Mouse (Mus musculus): ENCODE data around the gene Ddx20. TPM values are rescaled to one million over a fixed set of nuclear protein-coding genes. Genes with fewer than 3 reads are reported as not detected.

Ddx20 gene
- total RNA-seq, 2 experiments from 2014 or later = 6.7 to 7.6 TPM

DNA sequence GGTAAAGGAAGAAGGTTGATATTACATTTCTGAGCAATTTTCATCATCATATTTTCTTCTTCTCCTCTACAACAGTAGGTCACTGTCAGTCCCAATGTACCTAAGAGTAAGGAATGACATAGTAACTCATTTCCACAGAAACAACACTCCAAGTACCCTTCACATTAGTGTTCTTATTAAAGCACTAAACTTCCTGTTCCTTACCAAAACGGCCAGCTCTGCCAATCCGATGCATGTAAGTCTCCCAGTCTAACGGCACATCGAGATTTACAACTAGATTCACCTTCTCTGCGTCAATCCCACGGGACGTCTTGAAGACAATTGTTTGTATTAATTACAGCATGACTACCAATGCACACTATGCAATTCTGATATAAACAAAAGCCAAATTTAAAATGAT lies 7.0 kb downstream of the Ddx20 start:
- no peak for DNase-seq
- intact Hi-C loops (cut with DNase I; ENCODE audit: low total_unique reads) = loop anchor here (5.0 kb wide), 1 partner anchor 272 kb away; no protein-coding TSS in a partner anchor

DNA sequence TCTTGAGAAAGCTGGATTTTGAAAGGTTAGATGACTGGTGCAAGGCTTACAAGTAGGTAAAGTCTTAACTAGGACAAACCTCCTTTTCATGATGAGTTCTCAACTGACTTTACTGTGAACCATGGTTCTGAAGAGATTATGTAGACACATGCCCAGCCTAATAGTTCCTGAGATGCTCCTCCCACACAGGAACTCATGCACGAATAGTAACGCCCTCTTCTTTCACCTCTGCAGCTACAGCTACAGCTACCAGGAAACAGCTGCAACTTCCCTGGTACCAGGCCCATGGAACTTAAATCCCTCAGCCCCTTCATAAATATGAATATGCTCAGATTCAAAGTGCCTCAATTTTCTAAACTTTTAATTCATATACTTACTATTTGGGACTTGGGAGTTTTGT lies 11.4 kb downstream of the Ddx20 start:
- intact Hi-C loops (cut with DNase I; ENCODE audit: low total_unique reads) = loop anchor here (2.0 kb wide), 1 partner anchor 223 kb away; no protein-coding TSS in a partner anchor
- no peak for DNase-seq

- DNase-seq = peak; percentile 35
- intact Hi-C loops (cut with DNase I; ENCODE audit: low total_unique reads) = loop anchor here (2.0 kb wide), 1 partner anchor 224 kb away; no protein-coding TSS in a partner anchor
Measured at GRCm38 (mm10) chr3:105674595-105675218, 12.7 kb downstream of the Ddx20 start.

DNA sequence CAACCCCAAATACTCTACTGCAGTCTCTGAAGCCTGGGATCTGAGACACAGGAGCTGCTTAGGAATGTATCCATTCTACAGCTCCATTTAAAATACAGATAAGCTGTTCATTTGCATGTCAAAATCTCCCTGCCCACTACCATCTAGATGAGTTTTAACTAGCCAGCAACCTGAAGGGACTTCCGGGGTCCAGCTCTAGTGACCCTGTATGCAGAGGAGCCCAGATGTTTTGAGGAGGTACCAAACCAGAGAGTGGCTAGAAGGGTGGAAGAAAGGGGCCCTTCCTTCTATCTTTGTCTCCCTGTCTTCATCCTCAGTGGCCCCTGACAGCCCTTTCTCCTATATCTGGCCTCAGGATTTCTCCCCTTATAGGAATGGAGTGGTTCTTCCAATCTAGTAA lies 16.6 kb downstream of the Ddx20 start:
- intact Hi-C loops (cut with DNase I; ENCODE audit: low total_unique reads) = no loop called here
- no peak for DNase-seq

GRCm38 (mm10) chr3:105669776-105670175 lies 17.6 kb downstream of the Ddx20 start:
- intact Hi-C loops (cut with DNase I; ENCODE audit: low total_unique reads) = no loop called here
- DNase-seq = no peak

DNA sequence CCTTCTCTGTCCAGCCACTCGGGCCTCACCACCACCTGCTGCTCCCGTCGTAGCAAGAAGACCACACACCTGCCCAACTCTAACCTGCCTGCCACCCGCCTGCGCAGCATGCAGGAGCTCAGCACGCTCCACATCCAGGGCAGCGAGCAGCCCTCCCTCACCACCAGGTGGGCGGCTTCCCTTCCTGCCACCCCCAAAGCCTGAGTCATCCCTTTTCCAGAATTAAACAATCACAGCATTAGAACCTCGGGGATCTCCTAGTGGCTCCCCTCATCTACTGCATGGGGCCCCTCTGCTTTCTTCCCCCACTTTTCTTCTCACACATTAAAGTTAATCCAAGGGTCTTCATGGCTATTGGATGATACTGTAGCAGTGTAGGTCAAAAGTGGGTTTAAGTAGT lies 19.2 kb downstream of the Ddx20 start:
- no peak for DNase-seq
- intact Hi-C loops (cut with DNase I; ENCODE audit: low total_unique reads) = no loop called here

- no peak for DNase-seq
- intact Hi-C loops (cut with DNase I; ENCODE audit: low total_unique reads) = no loop called here
Measured at GRCm38 (mm10) chr3:105666996-105667523, 20.3 kb downstream of the Ddx20 start.

DNA sequence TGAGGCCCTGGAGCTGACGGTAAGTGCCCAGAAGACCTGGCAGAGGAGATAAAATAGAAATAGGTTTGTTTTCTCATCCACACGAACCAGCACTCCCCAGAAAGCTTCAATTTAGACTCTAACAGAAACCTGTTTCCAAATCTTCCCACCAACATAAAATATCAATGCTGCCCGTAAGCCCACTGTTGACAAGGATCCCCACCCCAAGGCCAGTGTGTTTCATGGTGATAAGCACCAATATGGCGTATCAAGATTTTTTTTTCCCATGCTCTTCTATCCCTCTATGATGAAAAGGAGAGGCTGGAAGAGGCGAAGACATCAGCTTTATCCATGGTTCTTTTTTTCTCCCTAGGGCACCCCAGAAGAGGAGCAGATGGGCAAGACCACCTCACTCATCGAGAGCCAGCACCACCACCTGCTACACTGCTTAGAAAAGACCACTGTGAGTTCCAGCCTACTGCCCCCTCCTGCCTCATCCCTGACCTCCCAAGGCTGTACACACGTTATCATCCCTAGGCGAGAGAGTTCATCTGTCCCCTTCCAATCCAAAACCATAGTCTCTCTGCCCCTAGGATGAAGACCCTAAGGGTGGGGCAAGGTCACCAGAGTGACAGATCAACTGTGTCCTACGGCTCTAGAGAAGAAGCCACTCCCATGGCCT lies 22.1 kb downstream of the Ddx20 start:
- intact Hi-C loops (cut with DNase I; ENCODE audit: low total_unique reads) = no loop called here
- no peak for DNase-seq

- no peak for DNase-seq
- intact Hi-C loops (cut with DNase I; ENCODE audit: low total_unique reads) = no loop called here
Measured at GRCm38 (mm10) chr3:105663043-105663442, 24.3 kb downstream of the Ddx20 start.

- no peak for DNase-seq
- intact Hi-C loops (cut with DNase I; ENCODE audit: low total_unique reads) = no loop called here
Measured at GRCm38 (mm10) chr3:105660530-105660929, 26.8 kb downstream of the Ddx20 start.

DNA sequence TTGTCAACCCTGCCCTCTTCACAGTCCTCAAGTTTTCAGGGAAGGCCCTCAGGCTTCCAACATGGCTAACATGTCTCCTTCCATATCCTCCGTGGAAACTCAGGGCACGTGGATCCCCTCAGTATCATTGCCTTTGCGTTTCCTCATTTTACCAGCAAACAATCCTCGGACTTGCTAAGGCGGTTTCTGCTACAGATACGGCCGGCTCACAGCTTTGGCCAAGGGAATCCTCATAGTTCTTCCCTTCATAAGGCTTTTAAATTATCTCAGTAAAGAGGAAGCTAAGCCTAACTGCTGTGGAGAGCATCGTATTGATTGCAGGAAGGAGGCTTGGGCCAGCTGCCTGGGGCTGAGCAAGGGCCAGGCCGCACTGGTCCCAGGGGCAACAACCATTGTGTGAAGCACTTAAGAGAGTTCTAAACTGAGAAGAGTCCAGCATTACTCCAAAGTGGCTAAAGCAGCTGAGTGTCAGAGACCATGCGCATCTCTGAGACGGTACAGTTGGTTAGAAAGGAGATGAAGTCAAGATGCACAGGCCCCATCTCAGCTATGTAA lies 32.3 kb downstream of the Ddx20 start:
- DNase-seq = peak; percentile 53
- intact Hi-C loops (cut with DNase I; ENCODE audit: low total_unique reads) = no loop called here

- intact Hi-C loops (cut with DNase I; ENCODE audit: low total_unique reads) = no loop called here
- DNase-seq = no peak
Measured at GRCm38 (mm10) chr3:105653544-105654380, 33.6 kb downstream of the Ddx20 start.

DNA sequence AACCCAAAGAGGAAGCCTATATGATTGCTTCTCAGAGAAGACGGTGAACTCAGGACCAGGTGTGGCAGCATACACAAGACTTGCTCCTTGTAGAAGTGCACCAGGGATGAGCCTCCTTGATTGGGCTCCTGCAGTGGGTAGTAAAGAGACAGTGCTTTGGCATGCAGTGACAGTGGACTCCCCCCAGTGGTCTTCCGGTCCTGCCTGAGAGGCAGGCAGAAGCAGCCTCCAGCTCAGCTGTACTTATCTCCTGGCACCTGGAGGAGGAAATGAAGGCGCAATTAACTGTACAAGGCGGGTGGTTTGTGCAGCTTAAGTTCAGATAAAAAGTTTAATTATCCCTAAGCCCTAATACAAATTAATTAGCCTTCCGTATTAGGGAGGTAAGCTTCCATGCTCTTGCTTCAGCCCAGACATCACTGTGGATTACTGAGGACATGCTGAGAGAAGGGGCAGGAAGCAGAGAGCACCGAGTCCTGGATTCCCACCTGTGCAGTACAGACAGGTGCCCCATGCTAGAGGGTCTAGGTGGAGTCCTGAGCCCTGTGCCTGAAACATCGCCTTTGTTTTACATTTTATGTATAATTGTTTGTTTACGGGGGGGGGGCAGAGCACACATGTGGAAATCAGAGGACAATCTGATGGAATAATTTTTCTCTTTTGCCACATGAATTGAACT lies 38.3 kb downstream of the Ddx20 start:
- DNase-seq = no peak
- intact Hi-C loops (cut with DNase I; ENCODE audit: low total_unique reads) = no loop called here

DNA sequence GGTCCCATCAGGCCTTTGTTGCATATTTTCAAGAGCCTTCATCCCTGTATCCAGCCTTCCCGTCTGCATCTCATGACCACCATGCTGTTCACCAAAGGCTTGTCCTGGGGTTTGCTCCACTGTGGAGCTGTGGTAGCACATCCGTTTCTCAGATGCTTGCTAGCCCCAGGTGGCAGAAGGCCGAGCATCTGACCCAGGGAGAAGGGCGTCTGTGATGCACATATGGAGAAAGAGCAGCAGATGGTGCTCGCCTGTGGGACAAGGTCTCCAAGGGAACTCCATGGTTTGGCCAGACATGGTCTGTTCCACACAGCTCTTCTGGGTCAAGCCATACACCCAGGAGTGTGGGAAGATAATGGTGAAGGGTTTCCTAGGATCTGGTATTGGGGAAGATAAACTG lies 43.8 kb downstream of the Ddx20 start:
- intact Hi-C loops (cut with DNase I; ENCODE audit: low total_unique reads) = no loop called here
- no peak for DNase-seq

DNA sequence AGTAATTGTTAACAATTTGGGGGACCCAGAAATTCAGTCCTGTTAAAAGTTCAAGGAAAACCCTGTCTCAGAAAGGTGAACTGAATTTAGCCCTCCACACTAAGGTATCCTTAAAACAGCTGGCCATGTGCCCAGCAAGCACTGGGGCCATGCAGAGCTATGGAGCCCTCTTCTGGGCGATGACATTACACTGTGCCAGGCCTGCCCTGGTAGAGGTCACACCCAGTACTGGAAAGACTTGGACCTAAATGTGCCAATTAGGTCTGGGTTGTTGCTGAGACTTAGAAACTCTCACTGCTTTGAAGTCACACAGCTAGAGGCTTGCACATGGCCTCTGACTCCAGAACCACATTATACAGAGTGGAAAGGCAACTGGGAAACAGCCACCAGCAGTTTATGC lies 45.2 kb downstream of the Ddx20 start:
- intact Hi-C loops (cut with DNase I; ENCODE audit: low total_unique reads) = no loop called here
- DNase-seq = no peak

- no peak for DNase-seq
- intact Hi-C loops (cut with DNase I; ENCODE audit: low total_unique reads) = no loop called here
Measured at GRCm38 (mm10) chr3:105633021-105633420, 54.4 kb downstream of the Ddx20 start.

DNA sequence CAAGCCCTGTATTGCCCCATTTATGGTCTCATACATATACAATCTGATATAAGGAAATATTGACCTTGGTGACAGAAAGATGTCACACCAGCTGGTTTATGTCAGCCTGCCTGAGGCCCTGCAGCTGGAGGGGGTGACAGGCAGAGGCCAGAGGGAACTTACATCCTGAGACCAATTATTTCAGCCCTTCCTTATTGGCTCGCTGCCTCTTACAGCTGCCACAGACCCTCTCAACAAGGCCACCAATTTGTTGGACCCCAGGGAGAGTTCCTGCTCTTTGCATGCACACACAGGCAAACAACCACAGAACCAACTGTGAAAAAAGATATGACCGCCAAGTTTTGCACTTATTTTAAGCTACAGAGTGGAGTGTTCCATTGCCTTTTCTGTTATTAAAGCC lies 55.1 kb downstream of the Ddx20 start:
- intact Hi-C loops (cut with DNase I; ENCODE audit: low total_unique reads) = no loop called here
- no peak for DNase-seq
